Mouse (Mus musculus): ENCODE measurements around the gene Lipc.

GRCm38 (mm10) chr9:70892627-70893026 lies 59.4 kb downstream of the Lipc start:
- TF ChIP-seq CTCF (conservative IDR thresholded peaks at IDR 0.05; ENCODE audit: low read length) = no peak
- no peak for TF ChIP-seq POU5F1 (IDR thresholded peaks at IDR 0.05; ENCODE audit: borderline replicate concordance, low read length)

Data from E14TG2a.4 (cell line).